Mouse (Mus musculus) mouse trophoblast stem cell (cell line): ENCODE data around the gene Rtl5.
"Not testable (repeated sequence)": the region's sequence is repeated elsewhere in the genome, so short reads cannot be mapped to it uniquely, and the experiment has no call there.

Experiments
- in situ Hi-C, 2 experiments: fragments of 300-500 bp; cut with MseI, MboI; formaldehyde crosslinking; loops; 2 replicates in 1 of 2; 3 replicates in 1 of 2; pipeline ENCODE4 v1.15.1; 2025

Rtl5 gene

DNA sequence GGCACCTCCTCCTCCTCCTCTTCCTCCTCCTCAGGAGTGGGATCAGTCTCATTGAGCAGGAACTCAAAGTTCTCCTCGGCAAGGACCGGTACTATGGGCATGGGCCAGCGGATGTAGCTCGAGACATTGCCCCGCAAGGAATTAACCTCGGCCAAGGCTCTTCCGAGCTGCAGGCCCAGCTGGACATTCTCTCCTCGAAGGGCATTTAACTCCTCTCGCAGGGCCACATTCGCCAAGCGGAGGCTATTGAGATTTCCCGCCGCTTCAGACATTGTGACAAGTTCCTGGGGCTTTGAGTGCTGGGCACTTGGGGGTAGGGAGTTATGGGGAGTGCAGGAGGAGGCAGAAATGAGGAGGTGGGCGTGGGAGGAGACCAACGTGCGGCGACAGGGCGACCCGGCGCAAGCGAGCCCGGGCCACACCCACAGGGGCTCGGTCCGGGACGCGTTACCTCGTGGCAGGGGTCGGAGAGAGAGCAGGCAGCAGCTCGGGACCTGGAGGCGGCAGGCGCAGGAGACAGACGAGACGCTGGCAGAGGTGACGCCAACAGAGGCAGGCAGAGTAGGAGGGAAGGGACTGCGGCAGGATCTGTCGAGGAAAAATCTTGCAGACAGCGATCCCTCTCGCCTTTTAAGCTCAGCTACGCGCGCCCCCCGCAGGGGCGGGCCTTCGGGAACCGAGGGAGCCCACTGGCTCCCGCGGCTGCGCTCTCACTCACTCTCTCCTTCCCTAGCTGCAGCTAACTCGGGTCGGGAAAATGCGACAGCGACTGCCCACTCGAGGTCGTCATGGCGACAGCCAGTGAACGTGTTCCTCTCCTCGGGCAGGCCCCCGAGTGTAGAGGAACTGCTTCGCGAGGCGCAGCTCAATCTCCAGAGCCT is at the start of gene Rtl5:
Rtl5 (minus strand) TSS at position 714 of the 881 bp plus-strand sequence.
- in situ Hi-C loops, result no loop called here

GRCm38 (mm10) chrX:102119042-102119864 is 48.1 kb upstream of the Rtl5 start, which contains the start of gene Pin4:
Gene Pin4 (plus strand): TSS chrX:102119447.
- in situ Hi-C loops, result no loop called here

- in situ Hi-C loops, result no loop called here
These were observed 44.6 kb upstream of the Rtl5 start for GRCm38 (mm10) chrX:102115676-102116075.

DNA sequence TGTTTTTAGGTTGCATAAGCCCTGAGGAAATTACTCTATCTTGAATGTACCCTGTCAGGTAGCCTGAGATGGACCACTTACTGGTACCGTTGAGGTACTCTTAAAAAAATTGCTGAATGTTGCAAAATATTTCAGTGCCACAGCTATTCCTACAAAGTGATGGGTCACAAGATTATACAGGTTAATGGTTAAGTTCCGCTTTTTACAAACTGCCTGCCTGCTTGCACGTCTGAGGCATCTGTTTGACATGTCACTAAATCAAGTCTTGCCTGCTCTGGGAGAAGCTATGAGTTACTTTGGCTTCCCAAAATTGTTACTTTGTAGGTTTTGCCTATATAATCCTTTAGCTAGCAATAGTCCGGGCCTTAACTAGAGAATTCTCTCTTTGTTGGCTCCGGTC is 38.2 kb upstream of the Rtl5 start:
- in situ Hi-C loops, result not testable (repeated sequence)

DNA sequence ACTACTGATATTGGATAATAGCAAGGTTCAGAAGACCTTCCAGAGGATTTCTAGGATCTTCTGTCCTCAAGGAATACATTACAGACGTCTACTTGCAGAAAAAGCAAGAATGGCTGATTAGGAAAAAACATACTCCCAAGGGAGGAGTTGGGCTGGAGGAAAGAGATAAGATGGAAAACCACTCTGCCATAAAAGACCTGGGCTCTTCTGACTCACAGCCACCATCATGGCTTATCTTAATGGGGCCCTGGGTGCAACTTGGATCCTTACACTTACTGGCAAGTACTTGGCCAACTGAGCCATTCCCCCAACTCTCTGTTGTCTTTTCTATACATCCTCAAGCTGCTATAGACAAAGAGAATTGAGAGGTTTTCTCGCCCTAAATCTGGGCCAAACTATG is 32.7 kb upstream of the Rtl5 start:
- in situ Hi-C loops, result not testable (repeated sequence)

DNA sequence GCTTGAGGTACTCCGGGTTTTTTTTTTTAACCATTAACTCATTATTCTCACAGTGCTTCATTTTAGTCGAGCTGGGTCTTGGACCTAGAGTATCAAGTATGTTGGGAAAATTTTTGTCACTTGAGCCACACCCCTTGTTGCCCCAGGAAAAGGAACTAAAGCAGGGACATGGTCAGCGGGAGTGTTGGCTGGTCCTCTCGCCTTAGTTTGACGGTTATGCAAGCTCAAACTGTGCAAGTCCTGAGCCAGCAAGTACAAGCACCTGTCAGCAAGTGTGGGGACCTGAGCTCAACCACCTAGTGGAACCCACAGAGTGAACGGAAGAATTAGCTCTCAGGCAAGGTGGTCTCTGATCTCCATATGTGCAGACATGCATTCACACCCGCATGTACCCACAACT is 30.8 kb upstream of the Rtl5 start:
- in situ Hi-C loops, result no loop called here

DNA sequence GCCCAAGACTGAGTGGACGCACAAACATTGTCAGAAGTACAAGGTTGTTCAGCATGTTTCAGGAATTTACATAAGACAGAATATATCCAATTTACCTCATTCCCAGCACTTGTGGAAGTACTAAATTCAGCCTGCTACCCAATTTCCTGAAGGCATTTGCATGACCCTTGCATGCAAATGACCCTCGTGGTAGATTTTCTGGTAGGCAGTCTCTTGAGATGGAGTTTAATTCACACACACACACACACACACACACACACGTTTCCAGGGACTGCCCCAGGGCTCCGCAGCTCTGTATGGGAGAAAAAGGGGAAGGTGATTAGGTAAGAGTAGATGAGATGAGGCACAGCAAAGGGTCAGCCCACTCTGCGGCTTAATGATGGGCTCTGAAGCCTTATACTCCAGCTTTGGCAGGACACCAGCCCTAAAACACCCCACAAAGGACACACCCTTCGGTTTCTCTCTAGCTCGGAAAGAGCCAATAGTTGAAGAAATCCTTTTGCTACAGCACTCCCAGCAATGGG is 23.3 kb upstream of the Rtl5 start:
- in situ Hi-C loops, result no loop called here

DNA sequence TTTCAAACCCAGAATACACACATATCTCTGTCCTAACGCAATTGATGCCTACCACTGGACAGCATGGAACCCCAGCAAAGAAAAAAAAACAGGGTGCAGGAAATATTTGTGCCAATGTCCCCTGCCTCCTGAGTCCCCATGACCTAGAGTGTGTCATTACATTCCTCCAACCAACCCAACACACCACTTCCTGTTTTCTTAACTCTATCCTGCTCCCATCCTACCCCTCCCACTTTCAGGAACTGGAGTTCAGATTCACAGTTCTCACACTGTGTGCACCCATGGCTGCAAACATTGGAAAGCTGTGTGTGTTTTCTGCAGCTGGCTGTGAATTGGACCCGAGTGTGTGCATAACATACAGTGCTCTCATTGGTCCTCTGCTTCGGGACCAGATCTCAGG is 19.5 kb upstream of the Rtl5 start:
- in situ Hi-C loops, result no loop called here

DNA sequence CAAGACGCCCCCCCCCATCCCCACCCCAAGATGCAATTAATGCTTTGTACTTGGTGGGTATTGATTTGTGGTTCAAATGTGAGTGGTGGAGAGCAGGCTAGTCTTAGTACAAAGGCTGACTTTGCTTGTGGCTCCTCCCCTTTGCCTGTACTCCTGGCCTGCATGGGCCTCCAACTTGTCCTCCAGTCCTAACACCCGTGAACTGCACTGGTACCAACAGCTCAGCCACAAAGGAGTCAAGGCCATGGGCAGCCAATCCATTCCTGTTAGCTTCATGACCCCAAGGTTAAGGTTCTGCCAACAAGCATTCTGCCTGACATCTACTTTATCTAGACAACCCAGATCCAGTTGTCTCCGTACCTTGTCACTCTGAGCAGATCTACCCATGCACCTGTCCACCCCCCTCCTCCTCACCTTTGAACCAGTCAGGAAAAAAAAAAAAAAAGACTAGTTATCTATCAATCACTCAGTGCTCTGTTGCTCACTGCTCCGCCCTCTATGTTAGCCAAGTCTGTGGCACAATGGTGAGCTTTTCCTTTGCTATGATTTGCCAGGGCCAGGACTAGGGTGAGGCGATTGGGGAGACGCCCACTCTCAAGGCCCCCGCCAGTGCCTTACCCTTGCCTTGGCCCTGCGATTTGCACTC is 14.8 kb upstream of the Rtl5 start:
- in situ Hi-C loops, result no loop called here

DNA sequence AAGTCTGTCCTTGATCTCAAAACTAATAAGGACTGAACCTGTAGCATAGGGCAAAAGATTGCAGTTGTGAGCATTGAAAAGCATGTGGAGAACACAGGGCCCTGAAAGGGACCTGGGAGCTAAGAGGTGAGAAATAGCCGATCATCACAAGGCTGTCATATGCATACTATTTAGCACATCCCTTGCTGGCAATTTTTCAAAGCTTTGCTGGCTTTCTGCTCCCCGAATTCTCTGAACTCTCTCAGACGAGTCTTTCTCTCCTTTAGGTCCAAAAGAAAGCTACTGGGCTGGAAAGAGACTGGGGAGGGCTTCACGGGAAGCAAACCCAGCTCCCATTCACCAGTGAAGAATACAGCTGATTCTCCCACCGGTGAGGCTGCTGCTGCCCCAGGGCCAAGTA is 11.2 kb upstream of the Rtl5 start:
- in situ Hi-C loops, result no loop called here

DNA sequence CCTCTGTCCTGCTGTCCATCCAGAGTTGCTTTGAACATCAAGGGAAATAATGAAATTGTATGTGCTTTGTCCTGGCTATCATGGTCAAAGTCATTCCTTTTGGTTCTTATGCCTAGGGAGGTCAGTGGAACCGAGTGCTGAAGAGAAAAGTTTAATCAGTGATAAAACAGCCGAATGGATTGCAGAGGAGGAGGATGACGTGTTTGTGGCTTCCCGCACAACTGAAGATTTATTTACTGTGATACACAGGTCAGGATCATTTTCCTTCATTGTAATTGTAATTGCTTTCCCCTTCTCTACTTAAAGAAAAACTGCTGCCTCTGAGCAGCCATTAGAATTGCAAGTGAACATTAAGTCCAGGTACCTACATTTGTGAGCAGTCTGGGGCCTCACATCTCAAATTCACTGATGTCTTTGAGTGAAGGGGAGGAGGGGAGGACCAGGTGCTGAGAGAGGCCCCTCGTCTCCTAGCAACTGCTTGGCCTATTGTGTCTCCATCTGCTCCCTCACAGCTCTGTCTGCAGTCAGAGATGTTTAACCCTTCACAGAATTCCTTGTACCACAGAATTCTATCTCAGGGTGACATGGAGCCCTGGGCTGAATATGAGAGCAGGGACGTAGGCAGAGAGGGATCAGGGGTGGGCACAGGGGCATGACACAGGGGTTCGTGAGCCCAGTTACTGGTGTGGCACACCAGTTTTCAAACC is 10.6 kb upstream of the Rtl5 start:
- in situ Hi-C loops, result no loop called here

DNA sequence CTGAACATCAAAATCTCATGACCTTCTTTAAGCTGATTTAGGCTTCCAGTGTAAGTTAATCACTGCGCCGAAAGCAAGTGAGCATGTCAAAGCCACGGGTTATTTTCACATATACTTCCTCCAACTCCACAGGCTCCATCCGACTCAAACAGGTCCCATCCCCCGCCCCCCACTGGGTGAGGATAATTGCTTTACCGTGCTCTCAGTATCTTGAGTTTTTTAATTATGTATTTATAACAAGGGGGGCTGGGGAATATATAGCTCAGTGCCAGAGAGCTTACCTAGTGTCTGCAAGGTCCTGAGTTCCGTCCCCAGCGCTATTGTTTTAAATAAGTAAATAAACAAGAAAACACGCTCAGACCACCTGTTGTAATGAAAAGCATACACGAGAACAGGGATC is 10.0 kb upstream of the Rtl5 start:
- in situ Hi-C loops, result no loop called here

DNA sequence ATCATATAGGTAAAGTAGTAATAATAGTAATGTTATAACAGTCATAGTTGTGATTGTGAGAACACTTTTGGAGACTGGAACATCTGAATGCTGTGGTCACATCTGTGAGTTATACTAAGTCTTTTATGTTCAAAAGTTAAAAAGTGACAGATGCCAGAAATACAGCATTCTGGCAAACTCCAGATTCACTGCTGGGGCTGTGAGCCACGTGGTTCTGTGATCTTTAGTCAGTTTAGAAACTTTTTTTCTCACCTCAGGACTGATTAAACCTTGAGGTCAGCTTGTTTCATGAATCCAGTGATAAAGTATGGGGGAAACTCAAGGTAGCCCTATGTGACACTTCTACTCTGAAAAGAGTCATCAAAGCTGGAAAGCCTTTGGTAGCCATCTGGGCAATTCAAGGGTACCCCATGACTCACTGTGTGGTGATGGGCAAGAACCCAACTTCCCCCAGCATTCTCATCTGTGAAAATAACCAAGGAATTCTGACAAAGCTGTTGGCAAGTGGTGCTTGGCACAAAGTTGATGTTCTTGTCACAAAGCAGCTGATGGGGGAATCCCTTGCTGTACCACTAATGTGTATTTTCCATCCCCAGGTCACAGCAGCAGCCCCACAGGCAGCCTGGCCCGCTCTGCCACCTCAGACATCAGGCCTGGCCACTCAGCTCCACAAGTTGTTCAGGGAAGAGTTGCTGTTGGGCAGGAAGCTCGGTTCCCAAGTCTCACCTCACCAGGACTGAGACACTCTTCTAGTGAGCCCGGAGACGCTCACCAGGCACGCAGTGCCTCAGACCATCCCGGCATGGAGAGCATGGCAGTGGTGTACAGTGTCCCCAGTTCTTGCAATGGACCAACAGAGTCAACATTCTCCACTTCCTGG is 6.0 kb upstream of the Rtl5 start:
- in situ Hi-C loops, result no loop called here

DNA sequence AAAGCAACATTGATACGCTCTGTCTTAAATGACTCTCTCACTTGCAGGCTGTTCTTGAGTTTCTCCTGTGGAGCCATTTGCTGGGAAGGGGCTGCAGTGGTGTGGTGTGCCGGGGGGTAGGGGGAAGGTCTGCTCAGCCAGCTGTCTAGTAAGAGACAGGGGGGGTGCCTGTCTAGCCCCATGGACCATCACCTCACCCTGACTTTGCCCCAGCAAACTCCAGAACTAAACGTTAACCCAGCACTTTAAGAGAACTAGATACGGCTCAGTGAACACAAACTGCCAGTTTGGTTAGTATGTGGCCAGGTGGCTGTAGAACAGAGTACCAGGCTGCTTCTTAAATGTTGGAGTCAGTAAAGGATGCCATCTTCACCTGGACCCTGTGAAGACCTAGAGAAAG is 4.1 kb upstream of the Rtl5 start:
- in situ Hi-C loops, result no loop called here

- in situ Hi-C loops, result no loop called here
These were observed 3.3 kb upstream of the Rtl5 start for GRCm38 (mm10) chrX:102074435-102074834.

- in situ Hi-C loops, result no loop called here
These were observed 2.7 kb upstream of the Rtl5 start for GRCm38 (mm10) chrX:102073605-102074325.

DNA sequence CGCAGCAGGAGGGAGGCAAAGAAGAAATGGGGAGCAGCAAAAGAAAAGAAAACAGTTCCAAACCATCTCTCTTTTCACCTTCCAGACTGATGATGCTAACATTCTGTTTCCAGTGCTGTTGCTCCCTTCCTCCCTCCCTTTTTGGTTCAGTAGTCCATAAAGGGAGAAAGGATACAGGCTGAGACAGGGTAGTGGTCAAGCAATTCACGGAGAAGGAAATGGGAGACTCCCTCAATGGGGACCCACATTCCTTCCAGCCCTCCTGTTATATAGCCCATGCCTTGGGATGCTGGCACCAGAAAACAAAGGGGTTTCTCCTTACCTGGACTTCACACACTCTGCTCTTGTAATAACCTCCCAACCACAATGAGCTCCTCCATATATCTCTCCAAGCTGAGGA is 413 bp upstream of the Rtl5 start:
- in situ Hi-C loops, result no loop called here

DNA sequence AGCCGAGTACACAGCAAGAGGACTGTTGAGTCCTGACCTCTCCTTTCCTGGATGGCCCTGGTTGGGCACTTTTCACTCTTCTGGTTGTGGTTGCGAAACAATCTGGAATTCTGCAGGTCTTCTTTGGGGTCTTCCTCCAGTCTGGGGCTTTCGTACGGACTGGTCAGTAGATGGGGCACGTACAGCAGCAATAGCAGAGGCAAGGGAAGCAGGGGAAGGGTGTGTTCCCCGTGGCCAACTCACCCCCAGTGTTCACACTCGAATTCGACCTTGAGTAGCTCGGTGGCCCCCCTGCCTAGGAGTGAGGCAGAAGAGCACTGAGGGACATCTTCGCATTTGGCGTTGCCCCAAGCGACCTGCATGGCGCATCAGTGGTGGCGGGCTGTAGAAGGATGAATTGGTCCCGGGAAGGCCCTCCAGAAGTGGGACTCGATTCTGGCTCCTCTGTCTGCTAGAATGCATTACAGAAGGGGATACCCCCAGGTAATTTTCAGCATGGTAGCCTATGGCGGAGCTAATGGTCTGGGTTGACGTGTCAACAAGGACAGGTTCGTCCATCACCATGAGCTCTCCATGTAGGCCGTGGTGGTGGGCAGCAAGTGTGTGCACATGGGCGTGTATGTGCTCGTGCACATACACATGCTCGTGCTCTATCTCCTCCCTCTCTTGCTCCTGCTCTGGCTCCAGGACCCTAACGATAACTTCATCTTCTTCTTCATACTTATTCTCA is 2.1 kb downstream of the Rtl5 start:
- in situ Hi-C loops, result loop anchor here (10.0 kb wide), 1 partner anchor 114 kb away; no protein-coding TSS in a partner anchor

DNA sequence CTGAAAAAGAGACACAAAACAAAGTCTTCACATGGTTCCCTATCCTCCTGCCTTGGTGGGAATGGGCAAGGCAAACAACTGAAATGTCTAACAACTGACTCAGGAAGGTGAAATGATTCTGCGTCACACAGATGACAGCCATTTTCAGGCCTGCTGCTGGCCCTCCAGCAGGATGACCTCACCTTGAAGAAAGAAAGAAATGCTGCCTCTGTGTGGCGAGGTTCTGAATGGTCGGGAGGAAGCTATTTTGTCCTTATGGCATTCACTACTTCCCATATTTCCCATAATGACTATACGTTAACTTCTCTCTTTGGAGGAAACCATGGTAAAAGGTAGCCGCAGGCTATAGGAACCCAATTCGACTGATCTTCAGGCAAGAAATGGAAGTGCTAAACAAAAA is 4.0 kb downstream of the Rtl5 start:
- in situ Hi-C loops, result loop anchor here (10.0 kb wide), 1 partner anchor 112 kb away; no protein-coding TSS in a partner anchor
